Mouse (Mus musculus): ENCODE measurements at regions not wholly inside any gene's neighbourhood (a gene's known extent, or its start where the extent isn't known, plus 50 kb on each side); places are given as distances from the start of the nearest gene placed in this dataset.

DNA sequence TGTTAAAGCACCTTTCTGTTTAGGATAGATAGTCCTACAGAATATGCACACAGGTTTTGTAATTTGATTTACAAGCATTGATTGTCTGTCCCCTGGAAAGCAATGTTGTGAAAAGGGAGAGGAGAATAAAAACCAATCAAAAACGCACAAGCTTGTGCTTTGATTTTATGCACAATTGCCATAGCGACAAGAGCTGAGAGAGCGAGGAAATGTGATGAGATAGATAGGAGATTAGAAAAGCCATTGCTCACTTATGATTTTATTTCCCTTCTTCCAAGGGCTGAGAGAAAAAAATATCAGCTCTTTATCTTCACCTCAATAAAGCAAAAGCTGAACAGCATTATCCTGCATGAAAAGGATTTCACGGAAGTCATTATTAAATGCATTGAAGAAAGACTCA lies 133.0 kb upstream of the Nrxn1 start:
- no peak for DNase-seq

DNA sequence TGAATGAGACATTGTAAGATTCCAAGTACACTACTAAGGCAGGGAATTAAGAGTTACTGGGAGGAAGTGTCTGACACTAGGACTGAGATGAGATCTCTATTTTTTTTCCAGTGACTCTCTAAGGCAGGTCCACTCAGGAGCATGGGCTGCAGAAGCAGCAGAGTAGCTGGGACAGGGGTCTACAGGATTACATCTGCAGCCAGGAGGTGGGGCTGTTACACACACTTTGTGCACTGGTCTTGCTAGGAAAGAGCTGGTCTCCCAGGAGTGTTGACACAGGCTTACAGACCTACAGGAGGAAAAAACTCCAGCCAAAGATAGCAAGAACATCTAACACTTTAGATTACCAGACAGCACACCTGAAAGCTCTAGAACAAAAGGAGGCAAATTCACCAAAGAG lies 123.6 kb upstream of the Nrxn1 start:
- peak in 1 of 2 experiments; percentile 3 for DNase-seq

- DNase-seq, result no peak
Measured at GRCm38 (mm10) chr17:91182574-91182973, 89.7 kb upstream of the Nrxn1 start.

- no peak for DNase-seq
Measured at GRCm38 (mm10) chr17:91161834-91162233, 69.0 kb upstream of the Nrxn1 start.

All from cerebellum, postnatal 25 days (tissue).